Mouse (Mus musculus) hindbrain, postnatal 0 days (tissue): ENCODE data around the gene March8. TPM values are rescaled to one million over a fixed set of nuclear protein-coding genes. Genes with fewer than 3 reads are reported as not detected.

Experiments
- ATAC-seq: fragments of 200-750 bp; cut with Nextera tagmentation; 2 replicates; pipeline ENCODE4 v1.8.0; 2017; ENCODE audit warnings: mild to moderate bottlenecking, moderate TSS enrichment, moderate library complexity
- DNase-seq: peaks from one replicate; pipeline ENCODE4 v3.0.0-alpha.2; 2015; ENCODE audit warnings: low spot score
- H3K27ac ChIP-seq: fragments of 300-500 bp; sonication (generic); 2 replicates; pipeline ENCODE4 v1.5.1; 2014; ENCODE audit warnings: mild to moderate bottlenecking
- H3K27me3 ChIP-seq: fragments of 300-500 bp; sonication (generic); 2 replicates; pipeline ENCODE4 v1.6.1; 2014; ENCODE audit warnings: low read length, mixed read lengths; ENCODE audit not compliant: insufficient read depth
- H3K36me3 ChIP-seq: fragments of 300-500 bp; sonication (generic); 2 replicates; pipeline ENCODE4 v1.6.1; 2014; ENCODE audit warnings: low read length, mixed read lengths; ENCODE audit not compliant: insufficient read depth
- H3K4me1 ChIP-seq: fragments of 300-500 bp; sonication (generic); 2 replicates; pipeline ENCODE4 v1.6.1; 2014; ENCODE audit warnings: antibody characterized with exemption, low read length, mixed read lengths; ENCODE audit not compliant: insufficient read depth
- H3K4me2 ChIP-seq: fragments of 300-500 bp; sonication (generic); 2 replicates; pipeline ENCODE4 v1.6.1; 2014; ENCODE audit warnings: low read depth, mild to moderate bottlenecking, low read length, moderate library complexity, mixed read lengths
- H3K4me3 ChIP-seq: fragments of 300-500 bp; sonication (generic); 2 replicates; pipeline ENCODE4 v1.5.1; 2014; ENCODE audit warnings: low read length
- H3K9ac ChIP-seq: fragments of 300-500 bp; sonication (generic); replicated peaks from 2 replicates; pipeline ENCODE4 v1.6.1; 2014; ENCODE audit warnings: mild to moderate bottlenecking, low read length, moderate library complexity, mixed read lengths
- H3K9me3 ChIP-seq: fragments of 300-500 bp; sonication (generic); 2 replicates; pipeline ENCODE4 v1.6.1; 2016; ENCODE audit warnings: low read length, mixed read lengths
- CTCF ChIP-seq: IDR thresholded peaks from 2 replicates; pipeline ENCODE4 v1.5.1; 2016; ENCODE audit warnings: antibody characterized with exemption, control low read depth, low read depth
- WGBS: fragments of 180-500 bp; shearing (Covaris S2); extraction: QIAGEN DNeasy Blood & Tissue Kit; methylation state at CpG from one replicate; pipeline ENCODE4 v1.1.7; 2014; 5-methylcytosine and 5-hydroxymethylcytosine counted together
- polyA plus RNA-seq: library from polyadenylated mRNA; unstranded; fragments of >200 nt; fragmentation: Nextera tagmentation; extraction: Ambion mirVana; gene quantifications from 2 replicates; pipeline ENCODE4 v1.2.1, GENCODE M21; 2015
- total RNA-seq: library from RNA; depleted of rRNA; stranded (reverse); fragments of >200 nt; gene quantifications from 2 replicates; pipeline ENCODE4 v1.2.3, GENCODE M21; 2014

The March8 gene
- total and polyA plus RNA-seq, 2 experiments from 2014 or later: 38.8 to 118 TPM

DNA sequence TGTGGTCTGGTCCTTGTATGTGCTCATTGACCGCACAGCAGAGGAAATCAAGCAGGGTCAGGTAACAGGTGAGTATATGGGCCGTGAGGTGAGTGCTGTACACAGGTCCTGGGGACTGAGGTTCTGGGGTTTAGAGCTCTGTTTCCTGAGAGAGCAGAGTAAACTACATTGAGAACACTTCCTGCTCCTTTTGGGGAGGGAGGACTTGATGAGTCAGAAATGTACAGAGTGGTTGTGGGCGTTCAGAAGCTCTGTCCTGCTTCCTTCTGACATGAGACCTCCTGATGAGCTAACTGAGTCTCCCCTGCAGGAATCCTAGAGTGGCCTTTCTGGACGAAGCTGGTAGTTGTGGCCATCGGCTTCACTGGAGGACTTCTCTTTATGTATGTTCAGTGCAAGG, 67.9 kb downstream of the March8 start:
- WGBS: 56% methylated on average over 5 of the region's 5 CpGs
- TF ChIP-seq CTCF: no peak
- H3K4me1 ChIP-seq: no peaks in the 10 kb centered on the region; the same call in 1 of the 2 replicates
- ATAC-seq: no peak
- DNase-seq: no peak
- no peak overlapping the region for H3K4me3 ChIP-seq
- no peaks in the 10 kb centered on the region for H3K27me3 ChIP-seq
- no peak overlapping the region for H3K9ac ChIP-seq
- peak overlapping the region; percentile 51; the same call in 1 of the 2 replicates for H3K27ac ChIP-seq
- 0 out of 2 replicates have a peak, but pooled peaks cover 16% of the 10 kb centered on the region for H3K36me3 ChIP-seq
- H3K4me2 ChIP-seq: no peak overlapping the region
- no peaks in the 10 kb centered on the region for H3K9me3 ChIP-seq

GRCm38 (mm10) chr6:116406152-116406551, 68.3 kb downstream of the March8 start:
- Histone ChIP-seq H3K9me3 (no peaks in the 10 kb centered on the region), H3K27me3 (no peaks in the 10 kb centered on the region), H3K4me3 (no peak overlapping the region), H3K36me3 (0 out of 2 replicates have a peak, but pooled peaks cover 16% of the 10 kb centered on the region), H3K4me1 (no peaks in the 10 kb centered on the region; the same call in 1 of the 2 replicates), H3K4me2 (no peak overlapping the region), H3K27ac (peak overlapping the region; percentile 51; the same call in 1 of the 2 replicates), H3K9ac (no peak overlapping the region)
- WGBS: 43% methylated on average over 2 of the region's 2 CpGs
- ATAC-seq (no peak), DNase-seq (no peak)
- no peak for TF ChIP-seq CTCF

GRCm38 (mm10) chr6:116406680-116407079, 68.9 kb downstream of the March8 start:
- H3K27me3 ChIP-seq: no peaks in the 10 kb centered on the region
- H3K9me3 ChIP-seq: no peaks in the 10 kb centered on the region
- no peak overlapping the region for H3K9ac ChIP-seq
- no peak overlapping the region for H3K27ac ChIP-seq
- ATAC-seq (no peak), DNase-seq (no peak)
- H3K4me3 ChIP-seq: no peak overlapping the region
- no peak for TF ChIP-seq CTCF
- H3K36me3 ChIP-seq: 0 out of 2 replicates have a peak, but pooled peaks cover 16% of the 10 kb centered on the region
- H3K4me2 ChIP-seq: no peak overlapping the region
- no peaks in the 10 kb centered on the region; the same call in 1 of the 2 replicates for H3K4me1 ChIP-seq
- WGBS: 54% methylated on average over 5 of the region's 5 CpGs

- Histone ChIP-seq H3K4me1 (no peaks in the 10 kb centered on the region; the same call in 1 of the 2 replicates), H3K27ac (no peak overlapping the region), H3K4me2 (no peak overlapping the region), H3K9ac (no peak overlapping the region), H3K4me3 (no peak overlapping the region), H3K27me3 (no peaks in the 10 kb centered on the region), H3K9me3 (no peaks in the 10 kb centered on the region), H3K36me3 (0 out of 2 replicates have a peak, but pooled peaks cover 11% of the 10 kb centered on the region)
- DNase-seq (no peak), ATAC-seq (no peak)
- no peak for TF ChIP-seq CTCF
- WGBS: 86% methylated on average over 4 of the region's 4 CpGs
Observed at GRCm38 (mm10) chr6:116407216-116407615, 69.4 kb downstream of the March8 start.

DNA sequence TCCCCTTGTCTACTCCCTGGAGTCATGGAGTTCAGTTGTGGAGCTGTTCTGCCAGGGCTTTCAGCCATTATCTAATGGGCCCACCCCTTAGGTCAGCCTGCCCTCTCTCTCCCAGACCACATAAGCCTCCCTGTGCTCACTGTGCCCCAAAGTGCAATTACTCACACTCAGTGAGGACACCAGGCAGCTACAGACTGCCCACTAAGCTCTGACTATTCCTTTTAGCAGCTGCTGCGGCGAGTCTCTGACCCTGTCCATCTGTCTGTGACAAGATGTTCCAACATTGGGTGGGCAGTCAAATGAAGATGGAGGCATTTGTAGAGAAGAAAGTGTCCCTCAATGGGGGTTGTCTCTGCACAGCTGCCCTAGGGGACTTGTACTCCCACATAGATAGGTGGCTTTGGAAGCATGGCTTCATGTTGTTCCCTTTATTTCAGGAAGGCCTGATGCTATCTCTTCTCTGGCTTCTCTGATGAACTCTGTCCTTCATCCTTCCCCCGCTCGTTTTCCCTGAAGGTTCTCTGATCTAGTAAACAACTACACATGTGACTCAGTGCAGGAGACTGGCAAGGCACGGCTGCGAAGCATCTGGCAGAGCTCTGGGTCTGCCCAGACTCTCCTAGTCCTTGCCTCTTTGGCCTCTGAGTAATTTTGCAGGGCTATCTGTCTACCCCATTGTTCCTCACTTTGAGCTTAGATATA, 70.3 kb downstream of the March8 start:
- no peak overlapping the region for H3K9ac ChIP-seq
- H3K4me1 ChIP-seq: no peaks in the 10 kb centered on the region; the same call in 1 of the 2 replicates
- ATAC-seq (no peak), DNase-seq (no peak)
- H3K27me3 ChIP-seq: no peaks in the 10 kb centered on the region
- no peak for TF ChIP-seq CTCF
- H3K36me3 ChIP-seq: 0 out of 2 replicates have a peak, but pooled peaks cover 9% of the 10 kb centered on the region
- no peak overlapping the region for H3K4me2 ChIP-seq
- H3K4me3 ChIP-seq: no peak overlapping the region
- WGBS: 82% methylated on average over 6 of the region's 6 CpGs
- H3K27ac ChIP-seq: no peak overlapping the region
- no peaks in the 10 kb centered on the region for H3K9me3 ChIP-seq

DNA sequence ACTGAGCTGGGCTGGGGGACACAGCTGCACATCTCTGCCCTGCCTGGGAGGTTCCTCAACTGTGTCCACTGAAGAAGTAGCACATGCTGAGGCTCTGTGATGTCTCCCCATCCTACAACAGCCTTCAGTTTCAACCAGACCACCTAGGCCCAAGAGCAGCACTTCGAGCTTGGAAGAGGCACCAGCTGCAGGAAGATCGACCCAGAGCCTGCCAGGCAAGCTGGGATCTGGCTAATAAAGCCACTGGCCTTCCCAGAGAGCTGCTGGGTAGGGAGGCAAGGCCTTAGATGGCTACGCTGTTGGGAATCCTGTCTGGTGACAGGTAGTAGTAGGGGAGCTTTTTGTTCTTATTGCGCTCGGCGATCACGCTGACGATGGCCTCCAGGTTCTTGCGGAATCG, 72.6 kb downstream of the March8 start:
- DNase-seq: no peak

GRCm38 (mm10) chr6:116411716-116412115, 73.9 kb downstream of the March8 start:
- WGBS: 79% methylated on average over 3 of the region's 3 CpGs
- no peaks in the 10 kb centered on the region for H3K27me3 ChIP-seq
- H3K4me1 ChIP-seq: no peaks in the 10 kb centered on the region
- no peak overlapping the region for H3K9ac ChIP-seq
- no peak overlapping the region for H3K4me2 ChIP-seq
- H3K4me3 ChIP-seq: no peak overlapping the region
- 0 out of 2 replicates have a peak, but pooled peaks cover 9% of the 10 kb centered on the region for H3K36me3 ChIP-seq
- no peak for DNase-seq
- H3K27ac ChIP-seq: no peak overlapping the region
- no peaks in the 10 kb centered on the region for H3K9me3 ChIP-seq
- no peak for TF ChIP-seq CTCF
- no peak for ATAC-seq

More for the DNA sequence above, 72.6 kb downstream of the March8 start:
- 0 out of 2 replicates have a peak, but pooled peaks cover 9% of the 10 kb centered on the region for H3K36me3 ChIP-seq
- no peaks in the 10 kb centered on the region for H3K27me3 ChIP-seq
- ATAC-seq: no peak
- H3K9me3 ChIP-seq: no peaks in the 10 kb centered on the region
- H3K4me3 ChIP-seq: no peak overlapping the region
- H3K9ac ChIP-seq: no peak overlapping the region
- no peak for TF ChIP-seq CTCF
- H3K27ac ChIP-seq: no peak overlapping the region
- no peaks in the 10 kb centered on the region for H3K4me1 ChIP-seq
- H3K4me2 ChIP-seq: no peak overlapping the region
- 95% methylated on average over 10 of the region's 10 CpGs for WGBS
